Mouse (Mus musculus): ENCODE measurements around the gene Vmn1r225. TPM values are rescaled to one million over a fixed set of nuclear protein-coding genes. Genes with fewer than 3 reads are reported as not detected.
"Not testable (repeated sequence)": the region's sequence is repeated elsewhere in the genome, so short reads cannot be mapped to it uniquely, and the experiment has no call there.

The Vmn1r225 gene
- polyA plus RNA-seq (2014; fragmentation: Nextera tagmentation; extraction: Ambion mirVana): not detected in 2 replicates

DNA sequence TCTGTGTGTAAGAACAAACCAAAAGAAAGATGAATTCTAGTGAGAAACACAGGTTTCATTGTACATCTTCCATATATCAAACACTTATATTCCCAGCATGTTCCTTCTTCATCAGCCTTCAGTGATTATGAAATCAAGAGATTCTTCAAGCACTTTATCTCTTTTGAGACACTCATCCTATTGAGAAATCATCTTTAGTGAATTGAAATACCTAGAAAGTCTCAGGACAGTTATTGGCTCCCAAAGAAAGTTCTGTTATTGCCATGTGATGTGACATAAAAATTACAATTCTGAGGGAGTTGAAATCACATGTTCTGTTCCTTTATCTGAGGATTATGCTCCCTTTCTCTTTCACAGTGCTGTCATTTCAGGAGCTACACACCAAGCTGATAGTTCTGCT, at the start of gene Vmn1r225:
Gene Vmn1r225 (plus strand): TSS at position 301 of the 400 bp plus-strand sequence.
- Histone ChIP-seq H3K36me3 (ENCODE audit: control insufficient read depth, insufficient read depth, low read length) (no peaks in the 10 kb centered on the region), H3K27ac (replicated peaks in 1 of 2; ENCODE audit: control insufficient read depth in 1 of 2, insufficient read depth in 1 of 2, low read depth in 2 of 2, low read length in 2 of 2) (no peak within 1 kb of the TSS), H3K4me1 (ENCODE audit: control insufficient read depth in 2 of 2, insufficient read depth in 2 of 2, low read length in 2 of 2) (no peaks in the 10 kb centered on the region), H3K4me2 (ENCODE audit: low read length) (no peak within 1 kb of the TSS), H3K9me3 (ENCODE audit: control insufficient read depth, low read length) (peaks cover 12% of the 10 kb centered on the region), H3K9ac (ENCODE audit: low read length) (no peak within 1 kb of the TSS), H3K4me3 (ENCODE audit: control insufficient read depth in 1 of 2, insufficient read depth in 1 of 2, low read depth in 1 of 2, low read length in 2 of 2) (no peak within 1 kb of the TSS), H3K27me3 (ENCODE audit: control insufficient read depth, insufficient read depth, low read length) (no peaks in the 10 kb centered on the region)
- ATAC-seq (ENCODE audit: insufficient number of reproducible peaks, insufficient read depth, low FRiP score, low read depth): no peak

DNA sequence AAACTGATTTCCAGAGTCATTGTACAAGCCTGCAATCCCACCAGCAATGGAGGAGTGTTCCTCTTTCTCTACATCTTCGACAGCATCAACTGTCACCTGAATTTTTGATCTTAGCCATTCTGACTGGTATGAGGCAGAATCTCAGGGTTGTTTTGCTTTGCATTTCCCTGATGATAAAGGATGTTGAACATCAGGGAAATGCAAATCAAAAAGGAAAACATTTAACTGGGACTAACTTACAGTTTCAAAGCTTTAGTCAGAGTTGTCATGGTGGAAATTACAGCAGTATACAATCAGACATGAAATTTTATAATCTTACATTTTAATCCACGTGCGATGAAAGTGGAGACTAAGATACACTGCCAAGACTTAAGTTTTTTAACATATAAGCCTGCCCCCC, 24.6 kb upstream of the Vmn1r225 start:
- no peak for ATAC-seq (ENCODE audit: insufficient number of reproducible peaks, insufficient read depth, low FRiP score, low read depth)
- Histone ChIP-seq H3K4me2 (ENCODE audit: low read length) (no peak overlapping the region), H3K27ac (replicated peaks in 1 of 2; ENCODE audit: control insufficient read depth in 1 of 2, insufficient read depth in 1 of 2, low read depth in 2 of 2, low read length in 2 of 2) (no peak overlapping the region), H3K4me3 (ENCODE audit: control insufficient read depth in 1 of 2, insufficient read depth in 1 of 2, low read depth in 1 of 2, low read length in 2 of 2) (no peak overlapping the region), H3K36me3 (ENCODE audit: control insufficient read depth, insufficient read depth, low read length) (no peaks in the 10 kb centered on the region), H3K4me1 (ENCODE audit: control insufficient read depth in 2 of 2, insufficient read depth in 2 of 2, low read length in 2 of 2) (no peaks in the 10 kb centered on the region), H3K9me3 (ENCODE audit: control insufficient read depth, low read length) (0 out of 2 replicates have a peak, but pooled peaks cover 2% of the 10 kb centered on the region), H3K9ac (ENCODE audit: low read length) (no peak overlapping the region), H3K27me3 (ENCODE audit: control insufficient read depth, insufficient read depth, low read length) (no peaks in the 10 kb centered on the region)
- WGBS: 58% methylated on average over 3 of the region's 3 CpGs

DNA sequence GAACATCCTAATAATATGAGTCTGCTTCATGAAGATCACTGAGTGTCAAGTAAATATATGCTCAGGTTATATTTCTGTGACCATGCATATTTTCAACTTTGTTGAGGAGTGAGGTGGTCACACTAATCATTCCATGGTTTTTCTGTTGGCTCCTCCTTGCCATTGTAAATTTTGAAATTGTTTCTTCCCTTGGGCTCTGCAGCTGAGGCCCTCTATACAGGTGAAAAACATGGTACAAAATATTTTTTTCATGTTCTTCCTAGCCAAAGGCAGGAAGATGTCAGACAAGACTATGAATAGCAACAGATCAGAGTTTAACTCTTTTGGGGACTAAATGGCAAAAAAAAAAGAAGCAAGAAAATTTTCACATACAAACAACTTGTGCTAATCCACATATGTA, 16.7 kb upstream of the Vmn1r225 start, which contains the start of gene Vmn2r108:
Gene Vmn2r108 (minus strand): TSS at position 101 of the 400 bp plus-strand sequence.
- no peak for ATAC-seq (ENCODE audit: insufficient number of reproducible peaks, insufficient read depth, low FRiP score, low read depth)
- Histone ChIP-seq H3K4me3 (ENCODE audit: control insufficient read depth in 1 of 2, insufficient read depth in 1 of 2, low read depth in 1 of 2, low read length in 2 of 2) (no peak within 1 kb of the TSS), H3K4me1 (ENCODE audit: control insufficient read depth in 2 of 2, insufficient read depth in 2 of 2, low read length in 2 of 2) (no peaks in the 10 kb centered on the region)

GRCm38 (mm10) chr17:20508247-20508646, 10.3 kb downstream of the Vmn1r225 start:
- H3K27me3 ChIP-seq (ENCODE audit: control insufficient read depth, insufficient read depth, low read length); H3K4me2 ChIP-seq (ENCODE audit: low read length); H3K27ac ChIP-seq (replicated peaks in 1 of 2; ENCODE audit: control insufficient read depth in 1 of 2, insufficient read depth in 1 of 2, low read depth in 2 of 2, low read length in 2 of 2); H3K36me3 ChIP-seq (ENCODE audit: control insufficient read depth, insufficient read depth, low read length); H3K9ac ChIP-seq (ENCODE audit: low read length); H3K9me3 ChIP-seq (ENCODE audit: control insufficient read depth, low read length); ATAC-seq (ENCODE audit: insufficient number of reproducible peaks, insufficient read depth, low FRiP score, low read depth); H3K4me1 ChIP-seq (ENCODE audit: control insufficient read depth in 2 of 2, insufficient read depth in 2 of 2, low read length in 2 of 2); H3K4me3 ChIP-seq (ENCODE audit: control insufficient read depth in 1 of 2, insufficient read depth in 1 of 2, low read depth in 1 of 2, low read length in 2 of 2): not testable (repeated sequence)

More for the DNA sequence above, 16.7 kb upstream of the Vmn1r225 start, which contains the start of gene Vmn2r108:
- no peaks in the 10 kb centered on the region for H3K9me3 ChIP-seq (ENCODE audit: control insufficient read depth, low read length)
- H3K9ac ChIP-seq (ENCODE audit: low read length): no peak within 1 kb of the TSS
- H3K27ac ChIP-seq (replicated peaks in 1 of 2; ENCODE audit: control insufficient read depth in 1 of 2, insufficient read depth in 1 of 2, low read depth in 2 of 2, low read length in 2 of 2): no peak within 1 kb of the TSS
- no peak within 1 kb of the TSS for H3K4me2 ChIP-seq (ENCODE audit: low read length)
- no peaks in the 10 kb centered on the region for H3K36me3 ChIP-seq (ENCODE audit: control insufficient read depth, insufficient read depth, low read length)
- no peaks in the 10 kb centered on the region for H3K27me3 ChIP-seq (ENCODE audit: control insufficient read depth, insufficient read depth, low read length)

Other genes with a start within 250 kb of the Vmn1r225 start
- not detected in 2 replicates for gene Vmn2r106, start 212.6 kb upstream of the Vmn1r225 start, polyA plus RNA-seq (2014; fragmentation: Nextera tagmentation; extraction: Ambion mirVana)
- not detected in 2 replicates for gene Vmn2r107, start 152.9 kb upstream of the Vmn1r225 start, polyA plus RNA-seq (2014; fragmentation: Nextera tagmentation; extraction: Ambion mirVana)
- gene Vmn1r224, start 84.0 kb upstream of the Vmn1r225 start, polyA plus RNA-seq (2014; fragmentation: Nextera tagmentation; extraction: Ambion mirVana): not detected in 2 replicates
- gene Vmn2r108, start 16.8 kb upstream of the Vmn1r225 start, polyA plus RNA-seq (2014; fragmentation: Nextera tagmentation; extraction: Ambion mirVana): not detected in 2 replicates
- gene Vmn2r109, start 66.6 kb downstream of the Vmn1r225 start, polyA plus RNA-seq (2014; fragmentation: Nextera tagmentation; extraction: Ambion mirVana): not detected in 2 replicates
- not detected in 2 replicates for gene Vmn2r110, start 98.3 kb downstream of the Vmn1r225 start, polyA plus RNA-seq (2014; fragmentation: Nextera tagmentation; extraction: Ambion mirVana)
- gene Fpr-rs3, start 126.7 kb downstream of the Vmn1r225 start, polyA plus RNA-seq (2014; fragmentation: Nextera tagmentation; extraction: Ambion mirVana): not detected in 2 replicates
- not detected in 2 replicates for gene Vmn1r226, start 184.7 kb downstream of the Vmn1r225 start, polyA plus RNA-seq (2014; fragmentation: Nextera tagmentation; extraction: Ambion mirVana)
- not detected in 2 replicates for gene Vmn1r227, start 231.7 kb downstream of the Vmn1r225 start, polyA plus RNA-seq (2014; fragmentation: Nextera tagmentation; extraction: Ambion mirVana)